Mouse (Mus musculus) liver, embryonic 14.5 days (tissue): ENCODE measurements around the gene Cep152. TPM values are rescaled to one million over a fixed set of nuclear protein-coding genes. Genes with fewer than 3 reads are reported as not detected.

ENCODE experiments used
- ATAC-seq: fragments of 200-750 bp; cut with Nextera tagmentation; 2 replicates; pipeline ENCODE4 v1.8.0; 2017; ENCODE audit warnings: moderate number of reproducible peaks, mild to moderate bottlenecking, moderate library complexity; ENCODE audit not compliant: insufficient read depth
- DNase-seq, 3 experiments: peaks; one replicate each; pipeline ENCODE4 v3.0.0-alpha.2; 2012 to 2013; ENCODE audit warnings: low read depth in 3 of 3, low spot score in 3 of 3
- H3K27ac ChIP-seq: fragments of 300-500 bp; sonication (generic); 2 replicates; pipeline ENCODE4 v1.5.1; 2014; ENCODE audit warnings: moderate library complexity, mild to moderate bottlenecking, control low read depth, inconsistent platforms
- H3K27me3 ChIP-seq: fragments of 300-500 bp; sonication (generic); 2 replicates; pipeline ENCODE4 v1.6.1; 2014; ENCODE audit warnings: mild to moderate bottlenecking, low read length, moderate library complexity; ENCODE audit not compliant: control insufficient read depth, insufficient read depth
- H3K36me3 ChIP-seq: fragments of 300-500 bp; sonication (generic); replicated peaks from 2 replicates; pipeline ENCODE4 v1.6.1; 2014; ENCODE audit warnings: low read depth; ENCODE audit not compliant: control insufficient read depth, insufficient read depth
- H3K4me1 ChIP-seq, 2 experiments: fragments of 200-500 bp in 1 of 2; fragments of 300-500 bp in 1 of 2; sonication (generic) in 1 of 2; replicated peaks; 2 replicates each; pipeline ENCODE4 v1.6.1; 2012 to 2014; ENCODE audit warnings: antibody characterized with exemption in 1 of 2, inconsistent platforms in 1 of 2, low read length in 1 of 2; ENCODE audit not compliant: control insufficient read depth in 2 of 2, insufficient read depth in 2 of 2
- H3K4me2 ChIP-seq: fragments of 300-500 bp; sonication (generic); 2 replicates; pipeline ENCODE4 v1.6.1; 2014; ENCODE audit warnings: low read depth, mild to moderate bottlenecking, control low read depth, moderate library complexity
- H3K4me3 ChIP-seq, 2 experiments: fragments of 200-500 bp in 1 of 2; fragments of 300-500 bp in 1 of 2; sonication (generic) in 1 of 2; 2 replicates each; pipeline ENCODE4 v1.5.1; 2012 to 2014; ENCODE audit warnings: low read depth in 2 of 2, low read length in 2 of 2, mild to moderate bottlenecking in 2 of 2, control low read depth in 1 of 2, inconsistent platforms in 1 of 2, moderate library complexity in 1 of 2; ENCODE audit not compliant: insufficient read depth in 1 of 2
- H3K9ac ChIP-seq: fragments of 300-500 bp; sonication (generic); replicated peaks from 2 replicates; pipeline ENCODE4 v1.6.1; 2014; ENCODE audit warnings: mild to moderate bottlenecking, control low read depth, moderate library complexity
- H3K9me3 ChIP-seq: fragments of 300-500 bp; sonication (generic); 2 replicates; pipeline ENCODE4 v1.6.1; 2016; ENCODE audit warnings: low read length, mixed read lengths; ENCODE audit not compliant: control insufficient read depth
- CTCF ChIP-seq: IDR thresholded peaks from 2 replicates; pipeline ENCODE4 v1.5.1; 2016; ENCODE audit warnings: antibody characterized with exemption, low read depth, control low read depth
- EP300 ChIP-seq: IDR thresholded peaks from 2 replicates; pipeline ENCODE4 v1.6.1; 2016; ENCODE audit warnings: antibody characterized with exemption, low read depth
- WGBS: fragments of 180-500 bp; shearing (Covaris S2); extraction: QIAGEN DNeasy Blood & Tissue Kit; methylation state at CpG from one replicate; pipeline ENCODE4 v1.1.7; 2014; ENCODE audit not compliant: insufficient replicate concordance; 5-methylcytosine and 5-hydroxymethylcytosine counted together
- polyA plus RNA-seq, 2 experiments: library from polyadenylated mRNA; depleted of rRNA in 1 of 2; stranded (reverse) in 1 of 2; unstranded in 1 of 2; fragments of >200 nt; fragmentation: Nextera tagmentation in 1 of 2; extraction: Ambion mirVana in 1 of 2; gene quantifications; 2 replicates each; pipeline versions ENCODE4 v1.2.1 to v1.2.3; 2012 to 2014

Gene Cep152
- polyA plus RNA-seq, 2 experiments: 4.1 to 4.2 TPM

DNA sequence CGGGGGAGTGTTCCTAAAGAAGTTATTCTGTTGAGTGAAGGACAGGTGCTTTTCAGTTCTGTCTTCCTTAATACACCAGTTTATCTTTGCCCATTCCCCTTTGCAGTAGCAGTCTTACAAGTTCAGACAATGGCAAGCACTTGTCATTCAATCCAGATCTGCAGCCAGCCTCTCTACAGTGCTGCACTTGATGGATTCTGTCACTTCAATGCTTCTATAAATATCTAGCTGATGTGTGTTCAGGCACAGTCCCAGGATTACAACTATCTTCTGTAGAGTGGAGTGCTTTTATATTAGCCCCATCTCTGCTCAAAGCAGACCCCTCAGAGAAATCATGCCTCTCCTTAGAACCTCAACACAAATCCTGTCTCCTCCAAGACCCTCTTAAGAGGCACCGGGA is 5.1 kb upstream of the Cep152 start:
- no peak for ATAC-seq
- TF ChIP-seq EP300: no peak
- TF ChIP-seq CTCF: no peak
- H3K27me3 ChIP-seq: no peaks in the 10 kb centered on the region

GRCm38 (mm10) chr2:125628487-125628886 is 3.6 kb upstream of the Cep152 start:
- Histone ChIP-seq H3K4me1 (peaks cover 7 to 22% of the 10 kb centered on the region in 2 experiments), H3K27me3 (no peaks in the 10 kb centered on the region), H3K9ac (no peak overlapping the region), H3K4me2 (no peak overlapping the region), H3K36me3 (no peaks in the 10 kb centered on the region), H3K4me3 (no peak overlapping the region), H3K27ac (no peak overlapping the region), H3K9me3 (no peaks in the 10 kb centered on the region)
- no peak for DNase-seq
- TF ChIP-seq CTCF: no peak
- TF ChIP-seq EP300: no peak
- 61% methylated on average over 6 of the region's 6 CpGs for WGBS
- no peak for ATAC-seq

More for the DNA sequence above, 5.1 kb upstream of the Cep152 start:
- Histone ChIP-seq H3K4me2 (no peak overlapping the region), H3K9me3 (no peaks in the 10 kb centered on the region), H3K36me3 (no peaks in the 10 kb centered on the region), H3K4me1 (peaks cover 0 to 14% of the 10 kb centered on the region in 2 experiments; a peak in 2 of 4 replicates), H3K9ac (no peak overlapping the region), H3K4me3 (no peak overlapping the region), H3K27ac (no peak overlapping the region)
- WGBS: 81% methylated on average over 2 of the region's 2 CpGs
- no peak for DNase-seq

DNA sequence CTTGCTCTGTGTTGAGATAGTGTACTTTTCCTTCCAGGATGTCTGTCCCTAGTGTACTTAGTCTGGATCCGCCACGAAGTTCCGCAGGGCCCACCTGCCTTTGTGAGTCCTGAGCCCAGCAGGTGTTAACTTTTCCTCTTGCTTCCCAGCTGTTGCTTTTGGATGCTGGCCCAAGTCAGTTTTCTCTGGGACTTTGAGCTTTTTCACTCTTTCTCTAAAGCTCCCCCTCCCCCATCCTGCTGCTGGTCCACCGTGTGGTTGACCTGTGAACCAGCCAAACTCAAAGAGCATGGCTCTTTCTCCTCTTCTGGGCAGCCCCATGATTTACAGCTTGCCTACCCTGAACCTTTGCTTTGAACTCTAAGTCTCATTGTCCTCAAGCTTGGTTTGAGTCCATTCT is 1.6 kb upstream of the Cep152 start:
- Histone ChIP-seq H3K9me3 (no peaks in the 10 kb centered on the region), H3K9ac (no peak overlapping the region), H3K4me2 (no peak overlapping the region), H3K4me1 (peaks cover 13 to 26% of the 10 kb centered on the region in 2 experiments), H3K27me3 (no peaks in the 10 kb centered on the region), H3K4me3 (no peak overlapping the region), H3K27ac (no peak overlapping the region), H3K36me3 (no peaks in the 10 kb centered on the region; the same call in 1 of the 2 replicates)
- TF ChIP-seq EP300 (no peak), CTCF (no peak)
- DNase-seq: no peak
- ATAC-seq: no peak
- WGBS: 82% methylated on average over 4 of the region's 4 CpGs

DNA sequence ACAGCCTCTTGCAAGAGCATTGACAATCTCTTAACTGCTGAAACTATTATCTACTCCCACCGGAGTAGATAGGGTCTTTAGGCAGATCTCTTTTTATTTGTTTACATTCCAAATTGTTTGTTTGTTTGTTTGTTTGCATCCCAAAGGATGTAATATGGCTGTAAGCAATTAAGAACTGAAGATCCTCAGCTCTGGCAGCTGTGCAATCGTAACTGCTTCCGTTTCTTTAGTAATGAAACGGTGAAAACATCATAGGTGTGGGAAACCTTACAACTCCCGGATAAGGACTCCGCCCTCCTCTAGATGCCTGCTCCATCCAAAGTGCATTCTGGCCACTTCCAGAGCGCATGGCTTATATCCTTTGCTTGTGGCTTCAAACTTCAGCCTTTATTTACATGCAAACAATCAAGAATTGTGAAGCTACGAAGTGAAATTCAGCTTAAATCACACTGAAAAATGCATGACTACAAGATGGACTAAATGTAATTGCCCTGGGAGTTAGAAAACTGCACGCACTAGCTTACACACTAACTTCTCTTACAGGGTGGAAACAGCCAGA is 707 bp downstream of the Cep152 start:
- TF ChIP-seq CTCF (no peak), EP300 (no peak)
- H3K4me1 ChIP-seq: peaks cover 13 to 26% of the 10 kb centered on the region in 2 experiments
- H3K36me3 ChIP-seq: peaks cover 14% of the 10 kb centered on the region
- H3K27me3 ChIP-seq: no peaks in the 10 kb centered on the region
- peak overlapping the region; percentile 94 to 96 for H3K4me3 ChIP-seq
- ATAC-seq (no peak), DNase-seq (no peak)
- 4% methylated on average over 9 of the region's 9 CpGs for WGBS
- H3K27ac ChIP-seq: peak overlapping the region; percentile 77
- H3K9ac ChIP-seq: peak overlapping the region; percentile 97
- H3K4me2 ChIP-seq: peak overlapping the region; percentile 91
- no peaks in the 10 kb centered on the region for H3K9me3 ChIP-seq

GRCm38 (mm10) chr2:125623211-125623610 is 1.7 kb downstream of the Cep152 start:
- no peak for ATAC-seq
- Histone ChIP-seq H3K4me1 (peaks cover 13 to 24% of the 10 kb centered on the region in 2 experiments), H3K27me3 (no peaks in the 10 kb centered on the region), H3K4me3 (peak overlapping the region in 1 of 2 experiments; percentile 94; a peak in 2 of 4 replicates), H3K36me3 (peaks cover 21% of the 10 kb centered on the region), H3K4me2 (peak overlapping the region; percentile 91), H3K9me3 (no peaks in the 10 kb centered on the region), H3K9ac (peak overlapping the region; percentile 97; the same call in 1 of the 2 replicates), H3K27ac (no peak overlapping the region)
- 79% methylated on average over 15 of the region's 15 CpGs for WGBS
- TF ChIP-seq CTCF (no peak), EP300 (no peak)
- DNase-seq: no peak
